Mouse (Mus musculus) cerebellum, adult 9-10 months (tissue): ENCODE measurements at regions not wholly inside any gene's neighbourhood (a gene's known extent, or its start where the extent isn't known, plus 50 kb on each side); places are given as distances from the start of the nearest gene placed in this dataset.
A peak's percentile ranks its signal among the peaks of the same experiment; 100 is the strongest.
"Not testable (repeated sequence)": the region's sequence is repeated elsewhere in the genome, so short reads cannot be mapped to it uniquely, and the experiment has no call there.

Experiments used
- DNase-seq: peaks from one replicate; pipeline ENCODE4 v3.0.0; 2022

DNA sequence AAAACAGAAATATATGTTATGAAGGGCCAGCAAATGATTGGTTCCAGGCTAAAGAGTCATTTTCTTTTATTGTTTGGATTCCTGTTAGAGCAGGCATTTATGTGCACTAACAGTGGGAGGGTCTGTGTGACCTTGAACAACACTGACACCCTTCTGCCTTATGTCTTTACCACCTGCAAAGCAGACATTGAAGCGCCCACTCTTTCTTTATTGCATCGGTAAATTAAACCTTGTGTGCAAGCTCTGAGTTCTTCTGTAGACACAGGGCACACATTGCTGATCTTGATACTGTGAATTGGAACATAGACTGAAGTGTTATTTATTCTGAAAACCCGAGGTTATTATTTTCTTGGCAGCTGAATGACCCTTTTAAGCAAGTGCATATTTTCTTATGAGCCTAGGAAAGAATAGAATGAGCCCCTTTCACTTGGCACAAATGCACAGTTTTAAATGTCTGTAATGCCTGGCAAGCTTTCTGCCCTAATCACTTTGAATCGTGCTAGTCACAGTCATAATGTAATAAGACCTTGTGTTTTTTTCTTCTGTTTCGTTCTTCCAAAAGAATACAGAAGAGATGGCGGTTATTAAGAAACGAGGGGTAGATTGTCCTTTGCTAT is 125.1 kb upstream of the Cobl start:
- no peak for DNase-seq

DNA sequence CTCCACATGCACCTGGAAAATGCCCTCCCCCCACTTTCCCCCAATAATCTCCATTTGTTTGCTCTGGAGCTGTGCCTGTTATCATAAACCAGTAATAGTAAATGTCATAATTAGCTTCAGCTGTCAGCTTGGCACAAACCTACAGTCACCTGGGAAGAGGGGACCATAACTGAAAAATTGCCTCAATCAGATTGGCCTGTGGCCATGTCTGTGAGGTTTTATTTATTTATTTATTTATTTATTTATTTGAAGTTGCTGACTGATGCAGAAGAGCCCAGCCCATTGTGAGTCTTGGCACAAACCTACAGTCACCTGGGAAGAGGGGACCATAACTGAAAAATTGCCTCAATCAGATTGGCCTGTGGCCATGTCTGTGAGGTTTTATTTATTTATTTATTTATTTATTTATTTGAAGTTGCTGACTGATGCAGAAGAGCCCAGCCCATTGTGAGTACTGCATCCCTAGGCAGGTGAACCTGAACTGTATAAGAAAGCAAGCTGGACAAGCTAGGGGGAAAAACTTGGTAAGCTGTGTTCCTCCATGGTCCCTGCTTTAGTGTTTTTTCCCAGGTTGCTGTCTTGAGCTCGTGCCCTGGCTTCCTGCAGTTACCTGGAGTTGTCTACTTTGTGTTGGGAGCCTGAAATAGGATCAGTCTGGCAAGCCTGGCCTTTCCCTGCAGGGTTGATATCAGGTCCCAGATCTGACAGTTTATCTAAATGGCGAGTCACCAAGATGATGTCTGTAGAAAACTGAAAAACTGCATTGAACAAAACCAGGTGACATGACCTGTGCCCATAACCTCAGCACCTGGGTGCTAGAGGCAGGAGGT is 120.3 kb upstream of the Cobl start:
- not testable (repeated sequence) for DNase-seq

DNA sequence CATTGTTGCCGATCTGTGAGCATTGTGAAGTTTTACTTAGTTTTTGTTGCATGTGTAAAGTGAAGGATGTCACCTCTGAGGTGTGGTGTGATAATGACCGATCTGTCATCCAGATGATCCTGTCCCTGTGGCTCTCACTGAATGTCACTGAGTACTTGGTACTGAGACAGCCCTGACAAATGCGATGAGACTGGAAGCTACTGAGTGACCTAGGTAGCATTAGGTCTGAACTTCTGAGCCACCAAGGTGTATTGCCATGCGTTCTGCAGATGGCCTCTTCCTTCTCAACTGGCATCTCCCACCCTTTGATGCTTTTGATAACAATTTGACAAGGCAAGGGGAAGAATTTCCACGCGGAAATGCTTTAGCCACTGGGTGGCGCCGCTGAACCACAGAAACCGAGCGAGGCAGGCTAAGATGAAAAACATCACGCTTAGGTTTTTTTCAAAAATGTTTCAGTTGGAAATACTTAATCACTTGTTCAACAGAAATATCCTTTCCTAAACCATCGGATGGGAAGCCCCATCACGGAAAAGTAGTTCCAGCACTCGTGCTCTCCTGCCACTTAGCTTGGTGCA is 114.3 kb upstream of the Cobl start:
- DNase-seq, result no peak

DNA sequence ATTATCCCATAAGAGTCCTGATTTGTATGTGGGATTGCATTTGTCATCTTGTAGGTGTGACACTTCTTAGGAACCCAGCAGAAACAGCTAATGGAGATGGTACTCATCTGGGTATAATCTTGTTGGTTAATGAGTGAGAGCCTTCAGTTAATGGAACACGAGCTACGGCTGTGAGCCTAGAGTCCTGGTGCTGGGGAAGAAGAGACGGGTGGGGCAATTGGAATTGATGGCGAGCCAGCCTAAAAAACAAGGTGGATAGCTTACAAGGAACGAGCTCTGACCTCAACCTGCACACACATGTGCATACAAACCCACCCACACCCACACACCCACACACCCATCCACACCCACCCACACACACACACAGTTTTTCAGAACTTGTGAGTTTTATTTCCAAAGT is 94.9 kb upstream of the Cobl start:
- no peak for DNase-seq

DNA sequence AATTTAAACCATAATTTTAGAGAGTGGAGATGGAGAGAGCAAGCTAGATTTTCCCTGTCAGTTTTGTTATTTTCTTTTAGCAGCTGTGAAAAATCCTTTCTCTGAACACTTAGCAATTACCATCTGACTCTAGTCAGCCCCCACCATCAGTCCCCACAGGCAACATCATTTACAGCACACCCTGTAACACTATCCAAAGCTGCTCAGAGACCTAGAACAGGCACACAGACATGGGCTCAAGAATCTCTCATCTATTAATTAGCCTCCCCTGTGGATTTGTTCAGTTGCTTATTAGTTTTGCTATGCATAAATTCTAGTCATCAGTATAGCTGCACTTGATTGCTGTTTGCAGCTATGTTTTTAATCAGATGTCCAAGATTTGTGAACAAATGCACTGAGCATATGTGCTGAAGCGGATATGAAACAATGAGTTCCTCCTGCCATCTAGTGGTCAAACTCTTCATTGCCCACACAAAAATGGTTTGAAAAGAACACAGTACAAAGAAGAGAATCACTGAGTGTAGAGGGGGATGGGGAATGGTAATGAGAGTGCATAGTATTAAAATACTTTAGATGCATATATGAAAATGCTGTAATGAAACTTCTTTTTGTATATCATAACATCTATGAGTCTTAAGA is 94.4 kb upstream of the Cobl start:
- peak; percentile 34 for DNase-seq

DNA sequence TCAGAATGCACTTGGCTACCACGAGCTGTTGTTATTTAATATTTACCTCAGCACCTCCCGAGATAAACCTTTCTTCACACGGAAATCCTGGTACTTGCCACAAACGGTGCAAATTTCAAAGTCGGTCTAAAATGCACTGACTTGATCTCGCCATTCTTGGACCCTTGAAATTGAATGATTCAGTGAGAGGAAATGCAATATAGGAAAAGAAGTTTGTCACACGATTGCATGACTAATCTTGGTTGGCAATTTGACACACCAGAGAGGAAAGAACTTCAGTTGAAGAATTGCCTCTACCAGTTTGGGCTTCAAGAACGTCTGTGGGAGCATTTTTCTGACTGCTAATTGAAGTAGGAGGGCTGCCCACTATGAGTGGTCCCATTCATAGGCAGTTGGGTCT is 93.4 kb upstream of the Cobl start:
- DNase-seq, result no peak

DNA sequence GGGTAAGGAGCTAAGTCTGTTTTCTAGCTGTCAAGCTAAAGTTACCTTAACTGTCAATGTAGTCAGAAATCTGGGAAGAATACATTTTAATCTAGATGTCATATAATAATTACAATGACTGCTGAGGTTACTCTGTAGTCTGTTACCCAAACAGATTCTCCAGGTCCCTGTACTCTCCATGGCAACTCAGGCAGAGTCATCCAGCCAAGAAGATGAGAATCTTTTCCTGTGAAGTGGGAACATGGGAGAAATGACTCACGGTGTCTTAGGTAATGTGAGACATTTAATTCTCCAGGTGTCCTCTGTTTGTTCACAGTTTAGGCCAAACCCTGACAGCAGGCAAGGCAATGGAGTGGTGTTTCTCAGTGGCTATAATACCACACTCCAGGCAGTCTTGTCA is 81.0 kb upstream of the Cobl start:
- DNase-seq, result no peak

DNA sequence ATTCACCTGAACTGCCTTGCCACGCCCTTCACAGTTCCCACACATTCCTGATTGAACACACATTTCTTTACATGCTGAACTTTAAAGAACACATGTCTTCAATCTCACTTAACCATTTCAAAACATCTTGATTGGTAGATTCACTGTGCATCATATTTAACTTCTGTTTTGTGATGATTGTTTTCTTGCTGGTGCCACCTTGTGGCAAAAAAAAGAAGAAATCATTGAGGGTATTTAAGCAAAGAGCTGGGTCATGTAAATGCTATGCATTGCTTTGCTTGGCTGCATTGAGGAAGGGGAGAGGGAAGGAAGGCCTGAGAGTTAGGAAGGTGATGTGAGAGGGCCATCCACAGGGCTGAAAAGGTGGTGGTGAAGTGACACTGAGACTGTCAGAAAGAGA is 78.3 kb upstream of the Cobl start:
- no peak for DNase-seq

DNA sequence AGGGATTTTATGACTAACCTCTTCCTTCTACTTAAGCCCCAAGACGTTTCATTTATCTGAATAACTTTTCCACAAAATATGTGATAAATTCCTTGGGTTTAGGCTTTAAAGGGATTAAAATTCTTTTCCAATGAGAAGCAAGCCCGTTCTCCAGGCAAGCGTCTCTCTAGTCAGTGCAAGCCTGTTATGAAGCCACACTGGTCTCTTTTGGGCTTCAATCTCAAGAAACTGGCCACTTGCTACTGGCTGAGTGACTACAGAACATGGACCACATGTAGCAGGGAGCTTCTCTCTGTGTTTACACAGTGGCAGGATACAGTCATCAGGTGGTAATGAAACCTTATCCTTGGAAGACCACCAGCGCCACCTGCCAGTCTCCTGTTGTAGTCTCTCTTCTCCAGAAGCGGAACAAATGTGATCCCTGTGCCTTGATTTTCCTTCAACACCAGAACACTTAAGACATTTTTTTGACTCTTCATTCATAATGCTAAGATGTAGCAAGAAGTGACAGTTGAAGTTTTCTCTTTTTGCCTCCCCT is 75.6 kb upstream of the Cobl start:
- DNase-seq, result no peak

DNA sequence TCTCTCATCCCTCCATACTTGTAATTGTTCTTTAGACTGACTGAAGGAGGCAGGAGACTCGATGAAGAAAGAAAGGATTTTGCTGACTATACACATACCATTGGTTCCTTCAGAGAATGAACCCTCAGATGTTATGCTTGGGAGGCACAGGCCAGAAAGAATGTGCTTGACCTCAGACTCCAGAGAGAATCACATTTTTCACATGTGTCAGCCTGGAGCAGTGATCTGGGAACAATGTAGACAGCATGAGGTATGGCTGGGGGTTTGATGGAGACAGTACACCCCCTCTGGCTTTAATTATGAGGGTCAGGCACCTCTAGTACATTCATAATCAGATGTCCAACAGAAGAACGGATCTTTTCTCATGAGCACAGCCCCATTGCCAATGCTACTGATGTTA is 70.3 kb upstream of the Cobl start:
- no peak for DNase-seq

DNA sequence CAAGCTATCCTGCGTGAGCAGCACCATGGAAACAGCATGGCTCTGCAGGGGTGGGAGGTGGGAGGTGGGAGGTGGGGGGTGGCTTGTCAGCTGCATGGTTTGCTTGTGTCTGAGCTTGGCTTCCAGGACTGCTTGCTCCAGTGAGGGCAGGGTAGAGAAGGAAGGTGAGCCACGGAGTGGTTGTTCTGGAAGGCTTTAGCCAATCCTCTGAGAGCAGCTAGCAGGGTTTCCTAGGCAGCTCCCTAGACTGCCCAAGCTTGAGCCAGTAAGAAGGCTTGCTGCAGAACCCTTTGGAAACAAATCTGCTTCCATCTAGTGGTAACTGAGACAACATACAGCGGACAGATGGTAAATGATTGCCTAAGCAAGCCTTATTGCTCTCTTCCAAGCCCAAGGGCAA is 67.5 kb upstream of the Cobl start:
- DNase-seq, result peak; percentile 35

DNA sequence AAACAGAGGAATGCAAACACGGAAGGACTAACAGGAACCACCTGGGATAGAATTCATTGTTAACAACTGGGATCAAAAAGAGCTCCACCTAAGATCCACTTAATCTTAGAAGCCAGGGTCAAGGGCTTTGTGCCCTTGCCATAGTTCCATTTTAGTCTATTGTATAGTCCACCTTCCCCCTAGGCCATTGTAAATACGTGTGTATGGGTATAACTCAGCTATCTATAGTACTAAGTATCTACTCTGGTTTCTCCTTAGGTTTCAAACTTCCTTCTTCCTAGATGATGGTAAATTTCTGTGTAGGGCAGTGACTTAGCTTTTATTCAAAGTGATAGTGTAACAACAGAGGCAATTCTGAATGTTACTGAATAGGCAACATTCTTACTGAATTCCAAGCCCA is 57.3 kb upstream of the Cobl start:
- not testable (repeated sequence) for DNase-seq

DNA sequence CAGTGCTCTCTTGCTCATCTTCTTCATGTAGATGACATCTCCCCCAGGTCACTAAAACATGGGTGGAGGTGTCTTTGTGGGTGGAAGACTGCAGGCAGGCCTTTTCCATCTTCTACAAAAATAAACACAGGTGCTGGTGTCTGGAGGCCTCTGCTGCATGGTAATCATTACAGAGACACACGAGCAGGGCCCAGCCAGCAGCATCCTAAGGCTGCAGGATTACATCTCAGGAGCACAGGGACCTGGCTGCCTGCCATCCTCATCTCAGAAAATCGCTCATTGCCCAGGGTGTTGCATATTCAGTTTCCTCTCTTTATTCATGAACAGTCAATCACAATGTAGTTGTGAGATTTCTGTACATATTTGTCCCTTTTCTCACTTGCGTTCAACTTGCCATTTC is 56.5 kb upstream of the Cobl start:
- no peak for DNase-seq

DNA sequence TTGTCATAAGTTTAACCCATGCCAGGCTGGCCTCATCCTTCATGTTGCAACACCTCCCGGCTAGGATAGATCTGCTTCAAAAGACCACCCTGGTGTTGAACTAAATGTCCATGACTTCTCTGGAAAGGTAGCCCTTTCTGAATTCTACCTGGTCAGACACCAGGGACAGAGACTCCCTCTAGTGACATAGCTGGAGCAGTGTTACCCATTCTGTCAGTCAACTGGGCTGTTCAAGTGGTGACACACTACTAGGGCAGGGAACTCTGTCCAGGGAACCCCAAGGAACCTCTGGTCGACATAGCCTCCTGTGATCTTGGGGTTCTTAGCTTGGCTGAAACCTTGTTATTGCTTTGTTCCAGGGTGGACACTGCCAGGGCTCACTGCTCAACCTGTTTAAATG is 51.6 kb upstream of the Cobl start:
- no peak for DNase-seq
